Mouse (Mus musculus): Measurements from ENCODE around the gene Gm765.

The Gm765 gene

DNA sequence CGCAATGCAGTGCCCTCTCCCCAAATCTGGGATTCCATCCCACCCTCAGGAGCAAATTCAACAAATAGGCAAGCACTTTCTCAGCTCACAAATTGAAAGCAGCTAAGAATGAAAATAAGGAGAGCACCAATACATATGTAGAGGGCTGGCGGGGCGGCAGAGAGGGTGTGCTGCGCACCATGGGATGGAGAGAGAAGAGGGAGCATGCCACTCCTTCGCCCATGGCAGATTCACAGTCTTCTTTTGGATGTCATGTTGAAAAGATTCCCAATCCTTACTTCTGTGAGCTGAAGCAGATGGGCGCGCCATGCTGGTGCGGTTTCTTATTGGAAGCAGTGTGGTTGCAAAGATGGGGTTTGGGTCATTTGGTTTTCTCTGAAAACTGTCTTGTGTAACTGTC is 118.6 kb downstream of the Gm765 start:
- no peak for DNase-seq (ENCODE audit: low read depth in 1 of 2, low spot score in 2 of 2)

DNA sequence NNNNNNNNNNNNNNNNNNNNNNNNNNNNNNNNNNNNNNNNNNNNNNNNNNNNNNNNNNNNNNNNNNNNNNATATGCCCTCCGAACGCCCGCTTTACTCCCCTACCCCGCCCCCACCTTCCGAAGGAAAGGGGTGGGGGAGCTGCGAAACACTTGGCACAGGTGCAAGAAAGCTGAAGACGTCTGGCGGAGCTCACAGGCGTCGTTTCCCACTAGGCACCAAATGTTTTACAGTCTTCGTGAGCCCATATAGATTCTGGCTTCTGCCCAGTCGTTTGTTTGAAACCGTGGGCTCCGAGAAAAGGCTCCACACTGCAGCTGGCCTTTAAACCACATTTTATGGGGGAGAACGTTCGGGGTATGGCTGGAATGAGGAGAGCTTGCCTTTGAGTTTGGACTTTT is 120.6 kb downstream of the Gm765 start:
- DNase-seq (ENCODE audit: low read depth in 1 of 2, low spot score in 2 of 2) = no peak

DNA sequence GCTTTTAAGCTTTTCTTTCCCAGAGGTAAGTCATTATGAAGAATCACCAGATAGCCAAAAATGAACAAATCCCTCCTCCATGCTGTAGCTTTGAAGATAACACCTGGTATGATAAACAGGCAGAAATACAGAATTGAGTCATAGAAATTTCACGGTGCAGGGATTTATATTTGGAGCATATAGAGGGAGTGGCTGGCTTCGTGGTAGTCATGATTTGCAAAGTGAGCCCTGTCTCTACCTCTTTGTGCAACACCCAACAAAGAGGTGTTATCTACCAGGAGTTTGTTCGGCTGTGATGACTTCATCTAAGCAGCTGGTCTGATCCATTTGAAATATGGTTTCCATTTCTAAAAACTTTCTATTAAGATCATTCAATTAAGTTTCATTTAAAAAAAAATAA is 130.3 kb downstream of the Gm765 start:
- DNase-seq (ENCODE audit: low read depth in 1 of 2, low spot score in 2 of 2) = no peak

DNA sequence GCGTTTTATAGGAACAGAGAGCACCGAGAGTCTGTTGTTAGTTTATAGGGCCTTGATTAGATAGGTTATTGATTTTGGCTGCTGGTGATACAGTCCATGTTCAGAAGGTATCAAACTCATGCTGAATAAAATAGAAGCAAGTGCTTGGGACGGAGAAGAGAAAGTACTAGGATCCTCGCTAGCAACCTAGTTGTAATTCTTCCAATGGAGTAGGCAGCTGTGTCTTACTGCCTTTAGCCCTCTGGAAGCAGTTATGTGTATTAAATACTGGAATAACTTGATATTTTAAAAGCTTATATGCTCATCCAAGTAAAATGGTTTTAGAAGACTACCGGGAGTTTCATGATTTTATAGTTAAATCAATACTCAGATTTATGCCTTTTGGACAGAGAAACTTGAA is 132.3 kb downstream of the Gm765 start:
- DNase-seq (ENCODE audit: low read depth in 1 of 2, low spot score in 2 of 2) = no peak

DNA sequence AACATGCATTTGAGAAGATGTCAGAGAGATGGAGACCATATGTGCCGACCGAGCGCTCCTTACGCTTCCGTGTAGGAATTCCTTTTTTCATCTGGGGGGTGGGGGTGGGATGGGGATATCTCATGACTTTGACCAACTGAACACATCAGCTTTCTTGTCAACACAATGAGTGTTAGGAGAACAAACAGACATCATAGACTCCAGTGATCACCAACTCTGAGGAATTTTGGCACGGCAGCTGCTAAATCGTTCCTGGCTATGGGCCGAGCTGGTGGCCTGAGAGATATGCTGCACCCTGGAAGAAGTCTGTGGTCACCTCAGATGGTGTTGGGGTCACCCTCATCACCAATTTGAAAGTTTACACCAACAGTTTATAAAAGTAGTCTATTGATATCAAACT is 134.5 kb downstream of the Gm765 start:
- no peak for DNase-seq (ENCODE audit: low read depth in 1 of 2, low spot score in 2 of 2)

DNA sequence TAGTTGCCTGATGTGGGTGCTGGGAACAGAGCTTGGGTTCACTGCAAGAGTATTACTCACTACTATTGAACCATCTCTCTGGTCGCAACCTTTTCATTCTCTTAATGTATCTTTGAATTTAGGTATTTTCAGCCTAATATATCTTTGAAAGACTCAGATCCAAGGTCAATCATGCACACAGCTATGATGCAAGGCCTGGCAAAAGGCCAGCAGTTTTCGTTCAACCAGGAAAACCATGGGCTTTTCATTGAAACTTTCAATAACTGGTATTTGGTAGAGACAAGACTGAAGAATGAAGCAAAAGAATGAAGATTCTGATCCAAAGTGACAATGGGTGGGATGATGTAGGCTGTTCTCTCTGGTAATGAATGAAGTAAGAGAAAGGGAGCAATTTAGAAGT is 143.8 kb downstream of the Gm765 start:
- no peak for DNase-seq (ENCODE audit: low read depth in 1 of 2, low spot score in 2 of 2)

DNA sequence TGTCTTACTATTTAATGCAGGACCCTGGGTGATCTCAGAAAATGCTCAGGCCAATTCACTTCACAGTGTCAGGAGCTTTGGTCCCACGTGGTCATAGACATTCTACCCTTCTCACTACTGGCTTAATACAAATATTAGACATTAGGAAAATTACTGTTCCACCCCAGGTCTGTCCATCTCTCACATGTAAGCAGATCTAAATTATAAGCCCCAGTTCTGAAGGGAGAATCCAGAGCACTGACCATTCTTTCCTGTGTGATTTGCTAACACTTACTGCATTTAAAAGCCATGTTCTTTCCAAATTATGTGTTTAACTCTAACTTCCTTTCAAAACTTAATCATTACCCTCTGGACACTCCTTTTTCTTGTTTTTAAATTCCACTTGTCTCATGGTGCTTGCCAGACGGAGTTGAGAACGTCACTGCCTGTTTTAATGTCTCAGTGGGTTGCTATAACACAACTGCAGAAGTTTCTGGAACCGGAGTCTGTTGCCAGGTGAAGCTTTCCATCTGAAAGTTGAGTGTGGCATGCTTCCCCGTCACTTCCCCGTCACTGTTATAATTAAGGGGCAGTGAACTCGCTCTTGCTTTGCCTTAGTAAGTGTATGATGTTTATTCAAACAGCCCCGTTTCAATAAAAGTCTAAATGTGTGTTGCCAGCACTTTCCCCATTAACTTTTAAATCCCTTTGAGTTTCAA is 151.7 kb downstream of the Gm765 start:
- DNase-seq (ENCODE audit: low read depth in 1 of 2, low spot score in 2 of 2) = no peak
